36 mouse cellular contexts compared by ENCODE assay signal in genomic region chr5:104332296-104332695, GRCm38 (mm10). TPM values are rescaled to one million over a fixed set of nuclear protein-coding genes. Genes with fewer than 3 reads are reported as not detected.
"Had no signal": no experiment of that assay in that cellular context is flagged by ENCODE, and none has a peak within 500 bp of the region (broad histone marks: within the 10 kb centered on the region; RNA-seq: fewer than 3 reads in every experiment).

No protein-coding gene starts in this region.

- DNase-seq: forebrain, postnatal 0 days; gastrocnemius, postnatal 14 days; gastrocnemius, postnatal 36 days; heart, adult 2 months; heart, postnatal 14 days; heart, postnatal 36 days; kidney, adult 18-20 months; kidney, adult 8-10 months; kidney, postnatal 10 days; kidney, postnatal 25 days; kidney, postnatal 4 days; liver had no signal

- H3K4me3 ChIP-seq: heart, adult 2 months; heart, embryonic 13.5 days; heart, embryonic 15.5 days; hindbrain, embryonic 13.5 days; hindbrain, embryonic 15.5 days; left cerebral cortex, adult 2 months; limb, embryonic 10.5 days; limb, embryonic 12.5 days had no signal

- H3K4me2 ChIP-seq: heart, embryonic 11.5 days; heart, embryonic 13.5 days; heart, embryonic 15.5 days; hindbrain, embryonic 13.5 days; hindbrain, embryonic 15.5 days; limb, embryonic 12.5 days; liver, embryonic 11.5 days had no signal

- H3K4me1 ChIP-seq: hindbrain, embryonic 13.5 days; hindbrain, embryonic 15.5 days; limb, embryonic 12.5 days had no signal

- ATAC-seq: forebrain, postnatal 0 days; hindbrain, postnatal 0 days; intestine, postnatal 0 days had no signal

- H3K9ac ChIP-seq: forebrain, postnatal 0 days; heart, embryonic 13.5 days; heart, embryonic 15.5 days; hindbrain, embryonic 13.5 days; hindbrain, embryonic 15.5 days; limb, embryonic 12.5 days had no signal

- H3K27ac ChIP-seq: heart, adult 2 months; heart, embryonic 13.5 days; heart, embryonic 15.5 days; hindbrain, embryonic 13.5 days; hindbrain, embryonic 15.5 days; hindbrain, postnatal 0 days; left cerebral cortex, adult 2 months; limb, embryonic 10.5 days; limb, embryonic 12.5 days had no signal

- H3K27me3 ChIP-seq: hindbrain, embryonic 13.5 days; hindbrain, embryonic 15.5 days had no signal

- H3K36me3 ChIP-seq: heart, embryonic 13.5 days; heart, embryonic 15.5 days; hindbrain, embryonic 13.5 days; hindbrain, embryonic 15.5 days; limb, embryonic 10.5 days; limb, embryonic 12.5 days had no signal

- H3K9me3 ChIP-seq: heart, embryonic 13.5 days; heart, embryonic 15.5 days; hindbrain, embryonic 13.5 days; hindbrain, embryonic 15.5 days; limb, embryonic 10.5 days had no signal

RNA-seq across cellular contexts. Expression of gene Mepe, which starts 7.2 kb away (rescaled TPM):
- total RNA-seq: gastrocnemius, adult 18-20 months; gastrocnemius, adult 8-10 months; gastrocnemius, postnatal 14 days; gastrocnemius, postnatal 36 days; heart, adult 2 months; heart, postnatal 14 days; heart, postnatal 36 days; hematopoietic stem cell, adult 5-6 weeks; hindbrain, postnatal 0 days; layer of hippocampus, postnatal 10 days; layer of hippocampus, postnatal 25 days; left cerebral cortex, adult 2 months; left cerebral cortex, postnatal 14 days; left cerebral cortex, postnatal 36 days had no signal
- polyA plus RNA-seq: forebrain, postnatal 0 days; gonadal fat pad, adult 2 months; heart, adult 2 months; heart, embryonic 11.5 days; heart, embryonic 13.5 days; heart, embryonic 15.5 days; heart, postnatal 0 days; hindbrain, embryonic 11.5 days; hindbrain, embryonic 13.5 days; hindbrain, embryonic 15.5 days; hindbrain, postnatal 0 days; intestine, embryonic 14.5 days; intestine, postnatal 0 days; kidney, embryonic 14.5 days; limb, embryonic 10.5 days; limb, embryonic 12.5 days; limb, embryonic 14.5 days; liver, embryonic 11.5 days had no signal

RNA-seq across cellular contexts. Expression of gene Ibsp, which starts 33.3 kb away (rescaled TPM):
- total RNA-seq: gastrocnemius, adult 18-20 months; gastrocnemius, adult 8-10 months; gastrocnemius, postnatal 14 days; gastrocnemius, postnatal 36 days; heart, adult 2 months; heart, postnatal 14 days; heart, postnatal 36 days had no signal
- polyA plus RNA-seq: gonadal fat pad, adult 2 months; heart, embryonic 11.5 days; heart, postnatal 0 days; intestine, postnatal 0 days; kidney, embryonic 14.5 days; limb, embryonic 10.5 days; limb, embryonic 12.5 days; liver, embryonic 11.5 days had no signal
